Mouse (Mus musculus) olfactory bulb, adult 2 months (tissue): Measurements from ENCODE around the gene Gm20671.

ENCODE experiments used
- CTCF ChIP-seq: fragments of 200-500 bp; IDR thresholded peaks from 2 replicates; pipeline ENCODE4 v1.5.1; 2012; ENCODE audit warnings: low read depth, mild to moderate bottlenecking, low read length, moderate library complexity; ENCODE audit not compliant: insufficient read depth
- POLR2A ChIP-seq: fragments of 200-500 bp; IDR thresholded peaks from 2 replicates; pipeline ENCODE4 v1.6.1; 2012; ENCODE audit warnings: mild to moderate bottlenecking, low read depth, low read length, moderate library complexity; ENCODE audit not compliant: insufficient read depth

- TF ChIP-seq CTCF (no peak), POLR2A (no peak)
Observed at GRCm38 (mm10) chr5:32756141-32756540, 70.8 kb downstream of the Gm20671 start.
